Mouse (Mus musculus): ENCODE data around the gene Dhh.
"Not testable (repeated sequence)": the region's sequence is repeated elsewhere in the genome, so short reads cannot be mapped to it uniquely, and the experiment has no call there.

The Dhh gene

GRCm38 (mm10) chr15:98897928-98898800 lies at the start of gene Dhh:
Dhh (minus strand) TSS chr15:98898540.
- DNase-seq (ENCODE audit: low read depth in 2 of 2, low spot score in 2 of 2) = no peak

GRCm38 (mm10) chr15:98947884-98948283 lies 49.5 kb upstream of the Dhh start:
- DNase-seq (ENCODE audit: low read depth in 2 of 2, low spot score in 2 of 2) = no peak

- no peak for DNase-seq (ENCODE audit: low read depth in 2 of 2, low spot score in 2 of 2)
Observed at GRCm38 (mm10) chr15:98943133-98943532, 44.8 kb upstream of the Dhh start.

GRCm38 (mm10) chr15:98942081-98942480 lies 43.7 kb upstream of the Dhh start:
- no peak for DNase-seq (ENCODE audit: low read depth in 2 of 2, low spot score in 2 of 2)

- DNase-seq (ENCODE audit: low read depth in 2 of 2, low spot score in 2 of 2) = no peak
Observed at GRCm38 (mm10) chr15:98941539-98941938, 43.2 kb upstream of the Dhh start.

GRCm38 (mm10) chr15:98940816-98941215 lies 42.5 kb upstream of the Dhh start:
- no peak for DNase-seq (ENCODE audit: low read depth in 2 of 2, low spot score in 2 of 2)

- DNase-seq (ENCODE audit: low read depth in 2 of 2, low spot score in 2 of 2) = peak; percentile 74 to 78
Observed at GRCm38 (mm10) chr15:98934217-98934839, 36.0 kb upstream of the Dhh start, which contains the start of gene Tuba1b. Tuba1b (minus strand) TSS chr15:98934565.

GRCm38 (mm10) chr15:98933833-98934216 lies 35.5 kb upstream of the Dhh start:
- peak; percentile 80 to 83 for DNase-seq (ENCODE audit: low read depth in 2 of 2, low spot score in 2 of 2)

GRCm38 (mm10) chr15:98933004-98933671 lies 34.8 kb upstream of the Dhh start:
- DNase-seq (ENCODE audit: low read depth in 2 of 2, low spot score in 2 of 2) = not testable (repeated sequence)

GRCm38 (mm10) chr15:98930998-98931397 lies 32.7 kb upstream of the Dhh start:
- no peak for DNase-seq (ENCODE audit: low read depth in 2 of 2, low spot score in 2 of 2)

- DNase-seq (ENCODE audit: low read depth in 2 of 2, low spot score in 2 of 2) = no peak
Observed at GRCm38 (mm10) chr15:98930017-98930734, 31.8 kb upstream of the Dhh start.

GRCm38 (mm10) chr15:98928598-98929240 lies 30.4 kb upstream of the Dhh start:
- DNase-seq (ENCODE audit: low read depth in 2 of 2, low spot score in 2 of 2) = peak in 1 of 2 experiments; percentile 16

- no peak for DNase-seq (ENCODE audit: low read depth in 2 of 2, low spot score in 2 of 2)
Observed at GRCm38 (mm10) chr15:98927566-98927965, 29.2 kb upstream of the Dhh start.

- DNase-seq (ENCODE audit: low read depth in 2 of 2, low spot score in 2 of 2) = no peak
Observed at GRCm38 (mm10) chr15:98924682-98925081, 26.3 kb upstream of the Dhh start.

GRCm38 (mm10) chr15:98923031-98923537 lies 24.7 kb upstream of the Dhh start:
- DNase-seq (ENCODE audit: low read depth in 2 of 2, low spot score in 2 of 2) = no peak

GRCm38 (mm10) chr15:98922581-98922980 lies 24.2 kb upstream of the Dhh start:
- no peak for DNase-seq (ENCODE audit: low read depth in 2 of 2, low spot score in 2 of 2)

- DNase-seq (ENCODE audit: low read depth in 2 of 2, low spot score in 2 of 2) = no peak
Observed at GRCm38 (mm10) chr15:98921510-98921909, 23.2 kb upstream of the Dhh start.

GRCm38 (mm10) chr15:98918499-98918895 lies 20.2 kb upstream of the Dhh start:
- DNase-seq (ENCODE audit: low read depth in 2 of 2, low spot score in 2 of 2) = not testable (repeated sequence)

- DNase-seq (ENCODE audit: low read depth in 2 of 2, low spot score in 2 of 2) = peak; percentile 97 to 98
Observed at GRCm38 (mm10) chr15:98917538-98918498, 19.5 kb upstream of the Dhh start, which contains the start of gene Lmbr1l. Lmbr1l (minus strand) TSS chr15:98918231.
